Mouse (Mus musculus) right cerebral cortex, adult 18-20 months (tissue): ENCODE data around the gene Emsy.

Experiments
- DNase-seq: peaks from one replicate; pipeline ENCODE4 v3.0.0; 2022; ENCODE audit warnings: mixed read lengths

Emsy gene

GRCm38 (mm10) chr7:98574271-98574670, 82.3 kb downstream of the Emsy start:
- no peak for DNase-seq

GRCm38 (mm10) chr7:98573231-98573781, 83.3 kb downstream of the Emsy start:
- peak; percentile 58 for DNase-seq

GRCm38 (mm10) chr7:98572223-98572868, 84.2 kb downstream of the Emsy start:
- DNase-seq, result no peak

GRCm38 (mm10) chr7:98570824-98571505, 85.6 kb downstream of the Emsy start:
- DNase-seq, result no peak

- no peak for DNase-seq
Observed at GRCm38 (mm10) chr7:98567056-98567455, 89.5 kb downstream of the Emsy start.

- DNase-seq, result no peak
Observed at GRCm38 (mm10) chr7:98564607-98565364, 91.8 kb downstream of the Emsy start.

- no peak for DNase-seq
Observed at GRCm38 (mm10) chr7:98563991-98564390, 92.6 kb downstream of the Emsy start.

GRCm38 (mm10) chr7:98562966-98563365, 93.6 kb downstream of the Emsy start:
- DNase-seq, result no peak

- DNase-seq, result no peak
Observed at GRCm38 (mm10) chr7:98562186-98562585, 94.4 kb downstream of the Emsy start.

GRCm38 (mm10) chr7:98561556-98562164, 94.9 kb downstream of the Emsy start:
- no peak for DNase-seq

- no peak for DNase-seq
Observed at GRCm38 (mm10) chr7:98558128-98558921, 98.3 kb downstream of the Emsy start.

GRCm38 (mm10) chr7:98556767-98557394, 99.7 kb downstream of the Emsy start:
- DNase-seq, result no peak

GRCm38 (mm10) chr7:98551041-98551440, 105.5 kb downstream of the Emsy start:
- no peak for DNase-seq

GRCm38 (mm10) chr7:98550596-98550995, 106.0 kb downstream of the Emsy start:
- DNase-seq, result no peak

GRCm38 (mm10) chr7:98548839-98549238, 107.7 kb downstream of the Emsy start:
- DNase-seq, result no peak

GRCm38 (mm10) chr7:98544556-98544955, 112.0 kb downstream of the Emsy start:
- no peak for DNase-seq

- no peak for DNase-seq
Observed at GRCm38 (mm10) chr7:98543853-98544370, 112.7 kb downstream of the Emsy start.

- DNase-seq, result peak; percentile 53
Observed at GRCm38 (mm10) chr7:98542731-98543142, 113.8 kb downstream of the Emsy start.

- DNase-seq, result no peak
Observed at GRCm38 (mm10) chr7:98542267-98542666, 114.3 kb downstream of the Emsy start.

- DNase-seq, result no peak
Observed at GRCm38 (mm10) chr7:98541564-98541963, 115.0 kb downstream of the Emsy start.

- DNase-seq, result no peak
Observed at GRCm38 (mm10) chr7:98540879-98541278, 115.7 kb downstream of the Emsy start.
